Mouse (Mus musculus) bone marrow macrophage, adult 2 months (primary cell): ENCODE data around the gene Olfr128.

Source experiments
- CTCF ChIP-seq: IDR thresholded peaks from 2 replicates; pipeline ENCODE4 v1.5.1; 2012; ENCODE audit warnings: low read depth, mild to moderate bottlenecking, low read length, moderate library complexity
- POLR2A ChIP-seq: IDR thresholded peaks from 2 replicates; pipeline ENCODE4 v1.6.1; 2012; ENCODE audit warnings: mild to moderate bottlenecking, low read depth, low read length, borderline replicate concordance

DNA sequence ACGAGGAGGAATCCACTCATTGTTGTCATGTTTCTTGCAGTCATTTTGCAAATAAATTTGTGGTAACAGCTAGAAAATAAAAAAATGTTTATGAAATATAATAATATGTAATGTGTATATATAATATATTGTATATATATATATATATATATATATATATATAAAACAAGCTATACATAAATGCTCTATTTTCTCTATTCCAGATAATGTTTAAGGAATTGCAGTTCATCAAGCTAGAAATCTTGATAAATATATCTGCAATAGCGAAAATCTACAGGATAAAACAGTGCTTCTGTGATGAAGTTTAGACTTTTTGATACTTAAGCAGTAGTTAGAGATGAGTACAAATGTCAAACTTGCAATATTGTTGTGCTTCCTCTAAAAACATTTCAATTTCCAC, 32.6 kb downstream of the Olfr128 start, which contains the start of gene Olfr761:
- TF ChIP-seq POLR2A (no peak), CTCF (no peak)
